Mouse (Mus musculus): ENCODE measurements at regions not wholly inside any gene's neighbourhood (a gene's known extent, or its start where the extent isn't known, plus 50 kb on each side); places are given as distances from the start of the nearest gene placed in this dataset.
A peak's percentile ranks its signal among the peaks of the same experiment; 100 is the strongest.

- Histone ChIP-seq H3K4me1 (0 out of 2 replicates have a peak, but pooled peaks cover 4% of the 10 kb centered on the region), H3K36me3 (replicated peaks) (no peaks in the 10 kb centered on the region), H3K27me3 (ENCODE audit: poor library complexity, severe bottlenecking) (no peaks in the 10 kb centered on the region), H3K9me3 (no peaks in the 10 kb centered on the region), H3K4me3 (no peak overlapping the region), H3K27ac (no peak overlapping the region)
- 90% methylated on average over 7 of the region's 7 CpGs for WGBS
- DNase-seq (ENCODE audit: extremely low spot score, low spot score), result no peak
Observed at GRCm38 (mm10) chr3:52528521-52528920, 260.4 kb downstream of the Foxo1 start.

GRCm38 (mm10) chr3:52527781-52528180 is 259.6 kb downstream of the Foxo1 start:
- no peaks in the 10 kb centered on the region for H3K9me3 ChIP-seq
- H3K4me3 ChIP-seq, result no peak overlapping the region
- H3K27ac ChIP-seq, result no peak overlapping the region
- H3K36me3 ChIP-seq (replicated peaks), result no peaks in the 10 kb centered on the region
- peaks cover 6% of the 10 kb centered on the region; the same call in 1 of the 2 replicates for H3K27me3 ChIP-seq (ENCODE audit: poor library complexity, severe bottlenecking)
- 51% methylated on average over 3 of the region's 3 CpGs for WGBS
- 0 out of 2 replicates have a peak, but pooled peaks cover 4% of the 10 kb centered on the region for H3K4me1 ChIP-seq
- DNase-seq (ENCODE audit: extremely low spot score, low spot score), result no peak

GRCm38 (mm10) chr3:52527010-52527754 is 259.0 kb downstream of the Foxo1 start:
- no peak for DNase-seq (ENCODE audit: extremely low spot score, low spot score)
- no peak overlapping the region for H3K4me3 ChIP-seq

GRCm38 (mm10) chr3:52522886-52523285 is 254.8 kb downstream of the Foxo1 start:
- Histone ChIP-seq H3K27me3 (ENCODE audit: poor library complexity, severe bottlenecking) (peaks cover 28% of the 10 kb centered on the region; the same call in 1 of the 2 replicates), H3K9me3 (no peaks in the 10 kb centered on the region), H3K36me3 (replicated peaks) (no peaks in the 10 kb centered on the region), H3K4me1 (peaks cover 14% of the 10 kb centered on the region; the same call in 1 of the 2 replicates), H3K27ac (no peak overlapping the region), H3K4me3 (no peak overlapping the region)
- WGBS, result 90% methylated on average over 12 of the region's 12 CpGs
- no peak for DNase-seq (ENCODE audit: extremely low spot score, low spot score)

More at GRCm38 (mm10) chr3:52527010-52527754, 259.0 kb downstream of the Foxo1 start:
- H3K27me3 ChIP-seq (ENCODE audit: poor library complexity, severe bottlenecking), result peaks cover 12% of the 10 kb centered on the region; the same call in 1 of the 2 replicates
- 0 out of 2 replicates have a peak, but pooled peaks cover 4% of the 10 kb centered on the region for H3K4me1 ChIP-seq
- no peaks in the 10 kb centered on the region for H3K36me3 ChIP-seq (replicated peaks)
- 70% methylated on average over 14 of the region's 14 CpGs for WGBS
- no peak overlapping the region for H3K27ac ChIP-seq
- no peaks in the 10 kb centered on the region for H3K9me3 ChIP-seq

GRCm38 (mm10) chr3:52520609-52520947 is 252.4 kb downstream of the Foxo1 start:
- Histone ChIP-seq H3K36me3 (replicated peaks) (no peaks in the 10 kb centered on the region), H3K4me3 (no peak overlapping the region), H3K27me3 (ENCODE audit: poor library complexity, severe bottlenecking) (peaks cover 28% of the 10 kb centered on the region; the same call in 1 of the 2 replicates), H3K27ac (no peak overlapping the region), H3K9me3 (no peaks in the 10 kb centered on the region), H3K4me1 (peaks cover 12% of the 10 kb centered on the region; the same call in 1 of the 2 replicates)
- DNase-seq (ENCODE audit: extremely low spot score, low spot score), result no peak
- WGBS, result 49% methylated on average over 4 of the region's 4 CpGs

GRCm38 (mm10) chr3:52519910-52520608 is 251.9 kb downstream of the Foxo1 start:
- peaks cover 28% of the 10 kb centered on the region; the same call in 1 of the 2 replicates for H3K27me3 ChIP-seq (ENCODE audit: poor library complexity, severe bottlenecking)
- no peak for DNase-seq (ENCODE audit: extremely low spot score, low spot score)
- 79% methylated on average over 22 of the region's 22 CpGs for WGBS
- H3K27ac ChIP-seq, result 0 out of 2 replicates have a peak overlapping the region, but pooled peaks have one; percentile 41
- H3K9me3 ChIP-seq, result no peaks in the 10 kb centered on the region
- H3K36me3 ChIP-seq (replicated peaks), result no peaks in the 10 kb centered on the region
- no peak overlapping the region for H3K4me3 ChIP-seq
- H3K4me1 ChIP-seq, result peaks cover 12% of the 10 kb centered on the region; the same call in 1 of the 2 replicates

GRCm38 (mm10) chr3:52517808-52518207 is 249.7 kb downstream of the Foxo1 start:
- no peak for DNase-seq (ENCODE audit: extremely low spot score, low spot score)
- Histone ChIP-seq H3K27me3 (ENCODE audit: poor library complexity, severe bottlenecking) (peaks cover 21% of the 10 kb centered on the region; the same call in 1 of the 2 replicates), H3K9me3 (no peaks in the 10 kb centered on the region), H3K4me3 (no peak overlapping the region), H3K4me1 (peaks cover 12% of the 10 kb centered on the region; the same call in 1 of the 2 replicates), H3K36me3 (replicated peaks) (no peaks in the 10 kb centered on the region), H3K27ac (no peak overlapping the region)
- WGBS, result 86% methylated on average over 3 of the region's 3 CpGs

GRCm38 (mm10) chr3:52516691-52517090 is 248.6 kb downstream of the Foxo1 start:
- Histone ChIP-seq H3K27me3 (ENCODE audit: poor library complexity, severe bottlenecking) (peaks cover 12% of the 10 kb centered on the region; the same call in 1 of the 2 replicates), H3K4me1 (peaks cover 13% of the 10 kb centered on the region), H3K27ac (no peak overlapping the region), H3K4me3 (no peak overlapping the region), H3K9me3 (no peaks in the 10 kb centered on the region), H3K36me3 (replicated peaks) (no peaks in the 10 kb centered on the region)
- DNase-seq (ENCODE audit: extremely low spot score, low spot score), result no peak
- 98% methylated on average over 5 of the region's 5 CpGs for WGBS

- H3K27me3 ChIP-seq (ENCODE audit: poor library complexity, severe bottlenecking), result no peaks in the 10 kb centered on the region
- H3K9me3 ChIP-seq, result peaks cover 6% of the 10 kb centered on the region; the same call in 1 of the 2 replicates
- WGBS, result 89% methylated on average over 8 of the region's 8 CpGs
- H3K27ac ChIP-seq, result 0 out of 2 replicates have a peak overlapping the region, but pooled peaks have one; percentile 30
- H3K4me3 ChIP-seq, result no peak overlapping the region
- H3K36me3 ChIP-seq (replicated peaks), result no peaks in the 10 kb centered on the region
- H3K4me1 ChIP-seq, result peaks cover 17% of the 10 kb centered on the region
- DNase-seq (ENCODE audit: extremely low spot score, low spot score), result no peak
Observed at GRCm38 (mm10) chr3:52512761-52513160, 244.6 kb downstream of the Foxo1 start.

- 60% methylated on average over 9 of the region's 9 CpGs for WGBS
- peaks cover 7% of the 10 kb centered on the region; the same call in 1 of the 2 replicates for H3K9me3 ChIP-seq
- H3K36me3 ChIP-seq (replicated peaks), result no peaks in the 10 kb centered on the region
Observed at GRCm38 (mm10) chr3:52511549-52511948, 243.4 kb downstream of the Foxo1 start.

GRCm38 (mm10) chr3:52510831-52511230 is 242.7 kb downstream of the Foxo1 start:
- peaks cover 17% of the 10 kb centered on the region for H3K4me1 ChIP-seq
- WGBS, result 78% methylated on average over 6 of the region's 6 CpGs
- no peak for DNase-seq (ENCODE audit: extremely low spot score, low spot score)
- no peaks in the 10 kb centered on the region for H3K36me3 ChIP-seq (replicated peaks)
- H3K27me3 ChIP-seq (ENCODE audit: poor library complexity, severe bottlenecking), result no peaks in the 10 kb centered on the region
- H3K9me3 ChIP-seq, result peaks cover 7% of the 10 kb centered on the region; the same call in 1 of the 2 replicates
- H3K27ac ChIP-seq, result no peak overlapping the region
- H3K4me3 ChIP-seq, result no peak overlapping the region

More at GRCm38 (mm10) chr3:52511549-52511948, 243.4 kb downstream of the Foxo1 start:
- H3K4me3 ChIP-seq, result no peak overlapping the region
- no peaks in the 10 kb centered on the region for H3K27me3 ChIP-seq (ENCODE audit: poor library complexity, severe bottlenecking)
- DNase-seq (ENCODE audit: extremely low spot score, low spot score), result no peak
- H3K27ac ChIP-seq, result no peak overlapping the region
- peaks cover 17% of the 10 kb centered on the region for H3K4me1 ChIP-seq

GRCm38 (mm10) chr3:52510088-52510765 is 242.1 kb downstream of the Foxo1 start:
- Histone ChIP-seq H3K9me3 (peaks cover 7% of the 10 kb centered on the region; the same call in 1 of the 2 replicates), H3K36me3 (replicated peaks) (no peaks in the 10 kb centered on the region), H3K4me1 (peaks cover 17% of the 10 kb centered on the region), H3K27ac (no peak overlapping the region), H3K27me3 (ENCODE audit: poor library complexity, severe bottlenecking) (no peaks in the 10 kb centered on the region), H3K4me3 (peak overlapping the region; percentile 20)
- DNase-seq (ENCODE audit: extremely low spot score, low spot score), result no peak
- WGBS, result 69% methylated on average over 12 of the region's 12 CpGs
